Mouse (Mus musculus) adrenal gland, postnatal 14 days (tissue): ENCODE measurements at regions not wholly inside any gene's neighbourhood (a gene's known extent, or its start where the extent isn't known, plus 50 kb on each side); places are given as distances from the start of the nearest gene placed in this dataset.
A peak's percentile ranks its signal among the peaks of the same experiment; 100 is the strongest.

ENCODE experiments used
- DNase-seq: peaks from one replicate; pipeline ENCODE4 v3.0.0; 2021; ENCODE audit warnings: mixed read lengths

DNA sequence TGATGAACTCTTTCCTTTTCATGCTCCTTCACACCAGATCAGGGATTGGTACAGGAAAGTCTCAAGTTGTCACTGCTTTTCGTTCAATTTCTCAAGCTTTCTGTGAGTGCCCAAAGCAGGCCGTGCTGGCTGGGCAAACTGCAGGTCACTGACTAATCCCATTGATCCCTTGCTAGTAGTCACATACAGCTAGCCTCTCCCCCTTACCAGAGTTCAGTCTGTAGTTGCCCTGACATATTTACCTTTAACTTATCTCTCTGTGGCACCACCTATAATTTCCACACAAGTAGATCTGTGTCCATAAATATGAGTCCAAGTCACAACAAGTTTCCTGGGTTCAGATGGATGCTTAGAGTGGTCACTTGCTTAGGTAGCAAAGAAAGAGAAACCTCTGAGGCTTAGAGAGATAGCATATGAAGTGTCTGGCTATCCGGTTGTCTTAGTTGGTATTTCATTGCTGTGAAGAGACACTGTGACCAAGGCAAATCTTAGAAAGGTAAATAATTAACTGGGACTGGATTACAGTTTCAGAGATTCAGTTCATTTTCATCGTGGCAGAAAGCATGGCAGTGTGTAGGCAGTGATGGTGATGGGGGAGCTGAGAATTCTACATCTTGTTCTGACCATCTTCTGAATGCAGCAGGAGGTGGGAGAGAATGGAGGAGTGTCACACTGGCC lies 362.8 kb upstream of the Pcsk5 start:
- DNase-seq, result no peak

DNA sequence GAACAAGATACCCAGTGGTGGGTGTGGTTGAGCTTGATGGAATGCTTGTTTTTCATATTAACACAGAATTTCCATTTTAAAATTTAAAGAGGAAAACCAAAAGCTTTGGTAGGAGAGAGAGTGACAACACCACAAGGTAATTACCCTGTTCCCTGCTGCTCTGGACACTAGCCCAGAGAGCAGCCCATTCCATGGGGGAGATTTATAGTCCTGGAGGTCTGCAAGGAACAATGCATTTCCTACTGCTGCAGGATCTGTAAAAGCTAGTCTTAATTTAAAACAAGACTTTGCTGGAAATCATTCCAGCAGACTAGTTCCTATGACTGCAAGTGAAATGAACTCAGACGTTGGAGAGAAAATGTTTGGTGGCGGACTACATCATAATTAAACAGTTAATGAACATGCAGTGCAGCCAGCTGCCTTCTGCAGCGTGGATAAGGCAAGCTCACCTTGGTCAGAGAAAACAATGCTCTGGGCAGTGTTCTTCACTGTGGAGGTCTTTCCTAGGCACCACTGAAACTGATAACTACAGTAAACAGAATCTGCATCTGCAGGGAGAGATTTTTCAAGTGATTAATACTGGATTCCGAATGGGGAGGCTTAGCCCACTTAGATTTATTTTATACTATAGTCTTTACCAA lies 351.8 kb upstream of the Pcsk5 start:
- no peak for DNase-seq

DNA sequence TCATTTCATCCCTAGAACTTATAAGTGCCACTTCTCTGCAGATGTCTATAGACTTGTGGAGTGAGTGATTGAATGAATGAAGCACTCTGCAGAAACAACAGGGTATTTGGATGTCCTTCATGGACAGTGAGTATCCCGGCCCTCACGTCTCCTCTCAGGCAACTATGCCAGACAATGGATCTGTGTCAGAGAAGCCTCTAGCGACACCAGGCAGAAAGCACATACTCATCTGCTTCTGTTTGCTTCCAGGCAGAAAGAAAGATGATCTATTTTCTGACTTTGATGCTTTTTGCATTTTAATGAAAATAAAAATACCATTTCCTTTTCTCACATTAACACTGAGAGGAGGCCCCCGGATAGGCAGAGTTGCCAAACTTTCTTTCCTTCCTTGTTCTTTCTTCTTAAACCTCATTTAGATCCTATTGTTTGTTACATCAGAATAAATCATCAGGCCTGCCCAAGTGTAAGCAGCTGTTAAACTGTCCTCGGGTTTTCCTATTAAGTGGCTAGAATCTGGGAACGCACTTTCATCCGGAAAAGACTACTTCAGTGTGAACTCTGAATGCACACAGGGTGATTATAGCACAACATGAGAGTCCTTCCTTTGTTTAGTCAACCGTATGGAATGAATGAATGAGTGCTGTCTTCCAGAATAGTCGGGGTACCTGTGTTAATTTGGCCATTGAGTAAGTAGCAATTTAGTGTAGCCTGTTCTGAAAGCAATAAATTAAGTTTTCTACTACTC lies 350.9 kb upstream of the Pcsk5 start:
- no peak for DNase-seq

DNA sequence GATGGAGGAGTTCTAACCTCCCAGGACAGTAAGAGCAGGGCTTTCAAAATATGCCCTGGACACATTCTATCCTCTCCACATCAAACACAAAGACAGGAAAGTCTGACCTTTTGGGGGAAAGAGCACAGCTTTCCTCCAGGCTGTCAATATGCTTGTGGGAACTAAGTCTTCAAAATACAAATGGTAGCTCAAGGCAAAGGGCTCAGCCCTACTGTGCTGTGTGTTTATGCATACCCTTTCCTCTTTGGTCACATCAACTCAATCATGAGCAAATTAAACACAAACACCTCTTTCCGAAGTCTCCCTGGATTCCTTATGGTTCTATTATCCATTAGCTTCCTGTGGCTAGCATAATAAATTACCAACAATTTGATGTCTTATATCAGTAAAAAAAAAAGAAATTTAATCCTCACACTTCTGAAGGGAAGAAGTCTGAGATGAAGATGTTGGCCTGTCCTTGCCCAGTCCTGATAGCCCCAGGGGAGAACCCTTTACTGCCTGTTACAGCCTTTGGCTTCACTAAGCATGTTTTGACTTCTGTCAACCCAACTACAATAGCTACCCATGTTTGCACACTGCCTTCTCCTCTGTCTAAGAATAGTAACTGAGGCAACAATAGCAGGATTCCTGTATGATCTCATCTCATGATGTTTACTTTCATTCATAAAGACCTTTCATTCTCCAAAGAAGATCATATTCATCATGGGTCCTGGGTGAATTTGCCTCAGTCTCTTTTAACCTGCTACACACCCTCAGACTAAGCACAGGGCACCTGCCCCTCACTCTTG lies 348.5 kb upstream of the Pcsk5 start:
- no peak for DNase-seq

DNA sequence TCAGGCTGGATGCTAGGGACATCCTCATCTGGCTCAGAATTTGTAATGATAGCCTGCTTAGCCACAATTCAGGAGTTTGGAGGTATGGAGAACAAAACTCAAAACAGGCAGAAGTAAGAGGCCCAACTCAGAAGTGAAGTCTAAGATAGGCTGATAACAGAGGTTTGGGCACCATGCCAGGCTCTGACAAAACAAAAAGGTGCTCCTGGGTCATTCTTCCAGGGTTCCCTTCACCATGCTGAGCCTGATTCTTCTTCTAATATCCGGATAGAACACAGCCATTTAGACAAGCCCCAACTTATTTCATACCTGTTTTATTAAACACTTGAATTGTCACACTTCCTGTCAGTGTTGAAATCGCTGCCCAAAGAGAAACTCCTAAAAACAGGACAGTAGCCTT lies 347.8 kb upstream of the Pcsk5 start:
- no peak for DNase-seq

DNA sequence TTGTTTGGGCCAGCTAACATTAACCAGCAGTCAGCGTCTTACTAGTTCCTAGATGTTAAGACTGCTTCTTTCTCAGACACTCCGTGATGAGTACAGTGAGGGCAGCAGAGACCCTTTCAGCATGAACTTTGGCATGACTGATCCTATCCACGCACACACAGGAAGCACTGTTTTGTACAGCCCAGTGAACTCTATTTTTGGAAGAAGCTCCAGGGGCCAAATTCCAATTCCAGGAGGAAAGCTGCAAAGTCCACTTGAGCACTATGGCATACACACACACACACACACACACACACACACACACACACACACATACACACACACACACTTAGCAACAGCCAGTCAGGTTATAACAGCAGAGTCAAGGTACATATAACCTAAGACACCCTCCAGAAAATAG lies 338.8 kb upstream of the Pcsk5 start:
- no peak for DNase-seq

DNA sequence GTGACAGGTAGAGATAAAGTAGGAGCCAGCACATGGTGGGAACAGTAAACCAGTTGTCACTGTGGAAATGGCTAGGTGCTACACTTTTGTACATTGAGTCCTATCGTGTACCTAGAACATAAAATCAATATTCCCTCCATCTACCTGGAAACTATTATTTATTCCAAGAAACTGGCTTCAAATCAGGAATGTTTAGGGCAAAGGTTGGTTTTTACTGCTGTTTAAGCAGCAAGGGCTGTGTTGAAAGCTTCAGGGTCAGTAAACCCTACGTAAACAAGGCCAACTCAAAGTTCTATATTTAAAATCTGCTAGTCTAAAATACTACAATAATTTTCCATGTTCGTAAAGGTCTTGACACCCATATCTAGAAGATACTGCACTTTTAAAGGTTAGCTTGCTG lies 309.1 kb upstream of the Pcsk5 start:
- no peak for DNase-seq

DNA sequence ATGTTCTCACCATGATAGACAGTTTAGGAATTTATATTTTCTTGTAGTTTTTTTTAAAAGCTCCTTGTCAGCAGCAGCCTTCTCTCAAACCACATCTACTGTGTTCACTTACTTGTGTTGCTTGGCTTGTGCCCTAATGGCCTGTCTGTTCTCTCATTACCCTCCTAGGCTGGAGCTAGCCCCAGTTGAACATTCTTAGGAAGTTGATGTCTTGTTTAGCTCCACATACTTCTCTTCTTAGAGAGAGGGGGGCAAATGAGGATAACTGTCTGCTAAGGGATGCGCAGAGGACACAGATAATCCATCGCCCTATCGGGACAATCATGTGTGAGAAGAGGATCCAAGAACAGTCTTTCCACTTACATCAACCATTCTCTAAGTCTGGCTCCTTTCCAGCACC lies 293.5 kb upstream of the Pcsk5 start:
- DNase-seq, result no peak

DNA sequence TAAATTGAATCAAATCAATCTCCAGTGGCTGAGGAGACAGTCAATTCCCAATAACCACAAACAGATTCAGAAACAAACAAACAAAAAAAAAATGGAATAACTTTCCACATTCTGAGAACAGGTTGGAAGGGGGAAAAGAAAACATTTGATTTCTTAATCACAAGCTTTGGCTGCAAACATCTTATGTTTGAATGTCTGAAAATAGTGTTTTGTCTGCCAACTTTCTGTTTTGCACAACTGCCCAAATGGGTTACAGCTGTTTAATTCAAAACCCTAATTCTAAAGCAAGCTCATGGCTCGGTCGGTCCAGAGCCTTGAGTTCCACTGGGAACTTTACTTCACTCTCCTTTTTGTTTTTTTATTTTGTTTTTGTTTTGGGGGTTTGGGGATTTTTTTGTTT lies 291.4 kb upstream of the Pcsk5 start:
- DNase-seq, result no peak

DNA sequence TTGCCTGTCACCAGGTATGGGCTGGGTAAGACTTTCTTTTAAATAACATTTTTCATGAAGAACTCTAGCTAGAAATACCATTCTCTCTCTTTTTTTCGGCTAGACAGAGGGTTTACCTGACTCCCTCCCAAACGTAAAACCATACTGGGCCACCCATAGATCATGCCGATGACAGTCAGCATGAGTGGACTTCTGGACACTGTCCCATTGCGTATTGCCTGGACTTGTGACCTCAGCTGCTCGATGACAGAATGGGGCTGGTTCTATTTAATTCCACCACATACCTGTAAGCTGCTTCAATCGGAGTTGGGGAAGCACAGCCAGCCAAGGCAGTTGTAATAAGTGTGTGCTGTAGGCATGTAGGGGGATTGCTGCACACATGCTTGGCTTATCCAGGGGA lies 268.8 kb upstream of the Pcsk5 start:
- peak; percentile 9 for DNase-seq

DNA sequence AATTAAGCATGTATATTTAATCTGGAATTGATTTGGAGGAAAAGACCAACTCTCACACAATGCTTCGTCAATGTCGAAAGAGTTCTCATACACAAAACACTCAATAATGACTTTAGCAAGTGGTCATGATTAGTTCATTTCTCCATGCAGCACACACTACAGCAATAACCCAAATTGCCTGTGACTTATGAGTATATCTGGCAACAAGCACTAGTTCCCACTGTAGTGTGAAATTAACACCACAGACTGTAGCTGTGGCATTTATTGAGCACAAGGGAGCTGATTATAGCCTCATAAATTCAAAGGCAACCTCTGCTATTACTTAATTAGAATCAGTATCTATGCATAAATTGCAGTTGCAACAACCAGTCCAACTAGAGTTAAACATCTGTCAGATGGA lies 267.2 kb upstream of the Pcsk5 start:
- no peak for DNase-seq

DNA sequence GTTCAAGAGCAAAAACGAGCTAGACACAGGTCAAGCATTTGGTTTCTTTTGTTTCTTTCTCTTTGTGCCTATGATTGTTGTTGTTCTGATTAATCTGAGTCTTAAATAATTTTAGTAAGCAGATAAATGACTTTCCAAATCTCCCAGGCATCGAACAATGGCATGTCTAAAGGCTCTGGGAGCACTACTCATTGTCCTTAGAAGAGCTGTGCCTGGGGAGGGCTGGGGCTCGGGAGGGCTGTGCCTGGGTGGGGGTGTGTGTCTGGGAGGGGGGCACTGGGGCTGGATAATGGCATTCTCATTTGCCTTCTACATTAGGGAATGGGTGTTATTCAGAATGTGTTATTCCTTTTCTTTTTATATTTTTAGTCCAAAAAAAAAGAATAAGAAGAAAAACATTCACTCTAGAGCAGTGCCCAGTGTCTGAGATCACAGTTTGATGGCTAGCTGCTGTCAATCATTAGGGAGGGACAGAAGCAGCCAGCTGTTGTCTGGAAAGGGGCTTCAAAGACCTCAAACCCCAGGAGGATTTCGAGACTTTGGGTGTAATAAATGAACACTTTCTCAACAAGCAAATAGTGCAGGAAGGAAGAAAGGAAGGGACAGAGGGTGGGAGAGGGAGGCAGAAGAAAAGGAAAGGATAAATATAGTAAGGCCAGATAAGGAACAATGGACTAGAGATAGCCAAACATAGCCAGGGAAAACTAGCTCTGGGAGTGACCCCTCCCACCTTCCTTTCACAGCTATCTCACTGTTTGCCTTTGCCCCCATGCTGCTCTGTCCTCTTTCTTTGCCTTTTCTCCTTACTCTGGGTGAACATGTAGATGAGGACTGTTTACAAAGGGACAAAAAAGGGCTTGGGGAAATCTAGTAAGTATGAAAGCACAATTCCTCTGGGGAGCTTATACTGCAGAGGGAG lies 264.2 kb upstream of the Pcsk5 start:
- DNase-seq, result no peak

DNA sequence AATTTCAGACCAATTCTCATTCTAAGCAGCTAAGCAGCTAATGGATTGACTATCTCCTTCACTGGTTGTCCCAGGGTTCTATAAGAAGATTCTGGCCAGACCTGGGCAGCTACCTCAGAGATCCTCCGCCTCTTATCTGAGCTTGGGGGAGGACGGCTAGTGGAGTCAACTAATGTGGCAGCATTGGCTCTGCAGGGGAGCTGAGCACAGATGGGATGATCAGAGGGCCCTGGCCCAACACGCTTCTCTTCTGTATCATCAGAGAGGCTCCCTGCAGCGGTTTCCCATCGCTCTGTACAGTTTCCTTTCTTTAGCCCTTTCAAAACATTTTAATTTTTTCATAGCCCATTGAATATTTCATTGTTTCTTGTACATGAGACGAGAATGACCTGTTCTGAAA lies 245.9 kb upstream of the Pcsk5 start:
- DNase-seq, result no peak

DNA sequence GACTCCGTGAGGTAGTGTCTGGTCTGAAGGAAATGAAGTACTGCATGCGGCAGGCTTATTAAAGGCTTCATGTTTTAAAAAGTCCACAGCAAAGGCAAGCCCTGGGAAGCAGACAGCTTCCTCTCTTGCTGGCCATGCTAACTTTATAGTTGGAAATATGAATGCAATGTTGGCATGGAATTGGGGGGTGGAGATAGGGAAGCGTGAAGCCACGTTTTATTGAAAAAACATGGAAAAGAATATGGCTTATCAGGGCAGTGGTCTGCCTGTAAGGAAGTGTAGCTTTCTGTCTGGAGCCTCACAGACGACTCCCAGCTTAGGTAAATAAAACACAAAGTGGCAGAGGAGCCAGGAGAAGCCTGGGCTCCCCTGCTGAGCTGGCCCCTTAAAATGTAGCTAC lies 231.5 kb upstream of the Pcsk5 start:
- DNase-seq, result no peak

DNA sequence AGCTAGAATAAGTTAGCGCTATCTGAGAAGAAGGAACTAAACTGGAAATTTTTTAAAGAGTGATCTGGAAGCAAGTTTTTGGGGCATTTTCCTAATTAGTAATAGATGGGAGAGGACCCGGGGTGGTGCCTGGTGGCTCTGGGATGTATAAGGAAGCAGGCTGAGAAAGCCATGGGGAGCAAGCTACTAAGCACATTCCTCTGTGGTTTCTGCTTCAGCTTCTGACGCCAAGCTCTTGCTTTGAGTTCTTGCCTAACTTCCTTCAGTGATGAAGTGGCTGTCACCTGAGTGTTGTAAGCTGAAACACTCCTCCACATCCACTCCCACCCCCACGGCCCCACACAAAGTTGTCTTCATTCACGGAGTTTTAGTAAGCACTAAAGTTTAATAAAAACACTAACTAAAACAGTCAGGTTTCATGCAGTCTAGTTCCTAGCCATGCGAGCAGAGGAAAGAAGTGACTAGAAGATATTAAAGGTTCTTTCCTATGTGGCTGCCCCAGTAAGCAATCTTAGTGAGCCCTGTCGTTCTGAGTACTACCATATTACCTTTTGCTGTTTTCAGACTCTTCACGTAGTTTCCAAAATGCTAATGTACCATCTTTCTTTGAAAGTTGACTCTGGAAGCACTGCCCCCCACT lies 230.5 kb upstream of the Pcsk5 start:
- no peak for DNase-seq

DNA sequence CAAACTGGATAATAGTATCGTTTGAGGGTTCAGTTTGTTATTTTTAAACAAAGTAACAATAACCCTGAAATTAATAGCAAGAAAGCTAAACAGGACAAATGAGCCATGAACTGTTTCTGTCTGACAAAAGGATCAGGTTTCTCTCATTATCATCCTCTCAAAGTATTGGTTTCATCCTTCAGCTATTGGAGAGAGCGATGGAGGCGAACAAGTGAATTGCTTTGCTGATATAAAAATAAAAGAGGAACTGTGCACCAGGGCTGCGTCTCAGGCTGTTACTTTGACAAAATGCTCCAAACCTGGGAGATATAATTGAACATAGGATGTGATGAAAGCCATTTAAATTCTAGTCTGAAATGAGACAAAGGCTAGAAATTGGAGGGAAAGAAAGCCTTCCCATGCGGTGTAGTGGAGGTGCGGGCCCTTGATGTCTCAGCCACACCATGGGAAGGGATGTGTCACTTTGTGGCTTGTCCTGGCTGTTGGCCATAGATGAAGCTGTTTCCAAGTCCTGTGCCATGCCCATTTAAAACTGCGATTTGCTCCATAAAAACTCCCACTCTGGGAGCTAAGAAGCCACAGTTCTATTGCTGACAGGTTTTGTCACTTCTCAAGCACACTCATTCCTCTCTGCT lies 219.9 kb upstream of the Pcsk5 start:
- no peak for DNase-seq

DNA sequence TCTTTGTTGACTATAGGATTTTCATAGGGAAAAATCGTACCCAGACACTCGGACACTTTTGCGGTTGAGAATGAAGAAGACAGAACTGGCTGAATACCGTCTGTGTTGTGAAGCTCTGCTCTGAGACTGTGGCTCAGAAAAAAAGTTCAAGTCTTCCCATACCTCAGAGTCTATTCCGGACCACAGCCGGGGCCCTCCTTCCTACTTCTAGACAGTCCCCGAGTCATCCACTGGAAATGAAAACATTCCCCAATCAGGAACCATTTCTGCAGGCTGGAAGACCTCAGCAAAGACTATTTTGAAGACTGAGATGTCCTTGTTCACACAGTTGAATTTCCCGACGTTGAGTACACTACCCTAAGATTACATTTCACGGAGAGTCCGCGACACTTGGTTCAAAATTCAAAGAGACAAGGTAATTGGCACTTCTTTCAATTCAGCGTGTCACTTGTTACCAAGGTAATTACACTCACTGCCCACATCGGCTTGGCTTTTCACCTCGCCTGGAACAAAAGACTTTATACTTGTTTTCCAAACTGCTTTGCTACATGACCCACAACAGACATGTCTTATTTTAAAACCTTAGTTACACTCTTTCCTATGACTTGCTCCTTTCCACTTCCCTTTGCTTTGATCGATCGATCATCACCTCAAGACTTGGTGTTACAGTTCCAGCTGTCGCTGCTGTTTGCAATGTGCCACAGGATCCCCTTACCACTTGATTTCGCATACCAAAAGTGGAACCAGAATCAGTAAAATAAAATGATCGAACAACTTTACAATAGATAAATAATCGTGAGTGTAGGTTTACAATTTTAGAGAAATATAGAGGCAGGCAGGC lies 219.2 kb upstream of the Pcsk5 start:
- DNase-seq, result no peak

DNA sequence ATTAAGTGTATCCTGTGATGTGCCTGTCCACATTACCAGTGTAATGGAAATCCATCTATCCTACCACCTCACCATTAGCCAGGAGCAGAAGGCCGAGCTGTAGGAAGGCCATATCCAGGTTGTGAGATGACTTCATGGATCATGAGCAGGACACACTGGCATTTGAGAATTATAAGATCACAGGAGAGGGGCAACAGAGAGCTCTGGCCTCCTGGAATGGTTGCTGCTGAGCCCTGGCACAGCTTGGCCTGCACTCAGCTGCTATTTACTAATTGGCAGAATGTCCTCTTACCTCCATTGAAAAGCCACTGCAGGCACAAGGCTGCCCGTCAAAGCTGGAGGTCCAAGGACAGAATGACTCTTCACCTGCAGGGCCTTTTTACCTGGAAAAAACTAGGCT lies 212.9 kb upstream of the Pcsk5 start:
- no peak for DNase-seq

DNA sequence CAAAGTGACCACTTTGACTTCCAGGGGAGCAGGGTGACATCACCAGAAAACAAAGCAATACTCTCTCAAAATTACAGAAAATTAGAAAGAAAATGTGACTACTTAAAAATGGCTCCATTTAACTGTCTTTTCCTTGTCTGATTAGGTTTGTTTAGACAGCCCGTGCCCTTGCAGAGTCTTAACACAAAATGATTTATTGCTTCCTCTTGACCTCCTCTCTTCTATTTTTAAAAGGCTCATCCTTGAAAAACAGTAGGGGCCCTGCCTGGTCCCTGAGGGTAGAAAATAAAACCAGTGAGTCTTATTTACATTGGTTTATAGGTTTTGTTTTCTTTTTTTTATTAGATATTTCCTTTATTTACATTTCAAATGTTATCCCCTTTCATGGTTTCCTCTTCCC lies 196.8 kb upstream of the Pcsk5 start:
- DNase-seq, result no peak

DNA sequence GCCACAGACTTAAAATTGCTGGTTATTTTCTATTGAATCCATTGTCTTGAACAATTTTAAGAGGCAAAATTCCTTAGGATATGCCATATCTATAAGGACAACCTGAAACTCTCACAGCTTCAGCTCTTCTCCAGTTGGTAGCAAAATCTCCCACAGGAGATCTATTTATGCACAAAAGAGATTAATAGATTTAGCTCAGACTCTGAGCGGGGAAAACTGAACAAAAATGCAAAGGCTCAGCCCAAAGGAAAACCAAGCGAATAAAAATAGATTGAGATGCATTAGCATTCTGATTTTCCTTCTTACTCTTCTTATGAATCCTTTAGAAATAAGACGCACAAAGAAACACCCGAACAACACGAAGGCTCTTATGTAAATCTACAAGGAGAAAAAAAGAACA lies 196.2 kb upstream of the Pcsk5 start:
- no peak for DNase-seq
